Mouse (Mus musculus): Measurements from ENCODE around the gene Inpp5a. TPM values are rescaled to one million over a fixed set of nuclear protein-coding genes. Genes with fewer than 3 reads are reported as not detected.
A peak's percentile ranks its signal among the peaks of the same experiment; 100 is the strongest.
"Not testable (repeated sequence)": the region's sequence is repeated elsewhere in the genome, so short reads cannot be mapped to it uniquely, and the experiment has no call there.

Gene Inpp5a
- polyA plus RNA-seq, 1 experiment = 42.3 TPM

GRCm38 (mm10) chr7:139401791-139402190, 12.9 kb downstream of the Inpp5a start:
- H3K27ac ChIP-seq (replicated peaks; ENCODE audit: low read depth, low read length) = no peak overlapping the region
- peaks cover 38% of the 10 kb centered on the region for H3K4me1 ChIP-seq (ENCODE audit: control insufficient read depth, insufficient read depth, insufficient read length, low read length)
- H3K4me3 ChIP-seq (ENCODE audit: insufficient read depth, low read depth, low read length) = no peak overlapping the region

GRCm38 (mm10) chr7:139402721-139403120, 13.8 kb downstream of the Inpp5a start:
- Histone ChIP-seq H3K27ac (replicated peaks; ENCODE audit: low read depth, low read length) (no peak overlapping the region), H3K4me3 (ENCODE audit: insufficient read depth, low read depth, low read length) (no peak overlapping the region), H3K4me1 (ENCODE audit: control insufficient read depth, insufficient read depth, insufficient read length, low read length) (peaks cover 43% of the 10 kb centered on the region)

DNA sequence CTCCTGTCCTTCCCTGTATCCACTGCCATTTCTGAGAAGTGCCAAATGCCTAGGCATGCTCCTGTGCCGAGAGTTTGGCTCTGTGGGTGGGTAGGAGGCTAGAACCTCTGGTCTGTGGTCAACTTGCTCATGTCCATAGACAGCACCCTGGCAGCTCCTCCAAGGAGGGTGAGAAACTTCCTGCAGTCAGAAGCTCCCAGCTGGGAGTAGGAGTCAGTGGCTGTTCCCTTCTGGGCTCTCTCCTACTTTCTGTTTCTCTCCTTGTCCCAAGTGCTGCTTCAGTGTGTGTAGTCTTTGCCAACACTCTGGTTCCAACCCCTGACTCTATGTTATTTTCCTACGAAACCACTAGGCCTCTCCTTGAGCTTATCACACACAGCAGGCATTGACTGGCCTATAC, 17.7 kb downstream of the Inpp5a start:
- Histone ChIP-seq H3K4me3 (ENCODE audit: insufficient read depth, low read depth, low read length) (no peak overlapping the region), H3K4me1 (ENCODE audit: control insufficient read depth, insufficient read depth, insufficient read length, low read length) (peaks cover 31% of the 10 kb centered on the region), H3K27ac (replicated peaks; ENCODE audit: low read depth, low read length) (no peak overlapping the region)

- no peak overlapping the region for H3K4me3 ChIP-seq (ENCODE audit: insufficient read depth, low read depth, low read length)
- no peak overlapping the region for H3K27ac ChIP-seq (replicated peaks; ENCODE audit: low read depth, low read length)
- H3K4me1 ChIP-seq (ENCODE audit: control insufficient read depth, insufficient read depth, insufficient read length, low read length) = peaks cover 42% of the 10 kb centered on the region
Measured at GRCm38 (mm10) chr7:139407966-139408365, 19.1 kb downstream of the Inpp5a start.

DNA sequence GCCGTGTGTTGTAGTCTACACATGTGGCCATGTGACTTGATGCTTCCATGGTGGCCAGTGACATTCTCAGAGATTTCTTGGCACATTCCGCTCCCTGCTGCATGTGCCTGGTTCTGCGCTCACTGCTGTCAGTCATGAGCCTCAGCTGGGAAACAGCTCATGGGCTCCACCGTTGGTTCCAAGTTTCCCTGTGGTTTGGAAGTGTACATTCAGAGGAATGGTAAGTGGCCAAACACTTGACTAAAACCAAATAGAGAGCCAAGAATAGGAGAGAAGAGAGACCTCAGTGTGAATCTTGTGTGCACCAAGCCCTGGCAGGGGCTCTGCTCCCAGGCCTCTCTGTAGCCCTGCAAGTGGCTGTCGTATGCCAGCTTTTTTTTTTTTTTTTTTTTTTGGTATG, 21.0 kb downstream of the Inpp5a start:
- Histone ChIP-seq H3K27ac (replicated peaks; ENCODE audit: low read depth, low read length) (no peak overlapping the region), H3K4me1 (ENCODE audit: control insufficient read depth, insufficient read depth, insufficient read length, low read length) (peaks cover 51% of the 10 kb centered on the region), H3K4me3 (ENCODE audit: insufficient read depth, low read depth, low read length) (no peak overlapping the region)

GRCm38 (mm10) chr7:139412223-139412950, 23.5 kb downstream of the Inpp5a start:
- H3K4me3 ChIP-seq (ENCODE audit: insufficient read depth, low read depth, low read length) = no peak overlapping the region
- no peak overlapping the region for H3K27ac ChIP-seq (replicated peaks; ENCODE audit: low read depth, low read length)
- H3K4me1 ChIP-seq (ENCODE audit: control insufficient read depth, insufficient read depth, insufficient read length, low read length) = peaks cover 62% of the 10 kb centered on the region

DNA sequence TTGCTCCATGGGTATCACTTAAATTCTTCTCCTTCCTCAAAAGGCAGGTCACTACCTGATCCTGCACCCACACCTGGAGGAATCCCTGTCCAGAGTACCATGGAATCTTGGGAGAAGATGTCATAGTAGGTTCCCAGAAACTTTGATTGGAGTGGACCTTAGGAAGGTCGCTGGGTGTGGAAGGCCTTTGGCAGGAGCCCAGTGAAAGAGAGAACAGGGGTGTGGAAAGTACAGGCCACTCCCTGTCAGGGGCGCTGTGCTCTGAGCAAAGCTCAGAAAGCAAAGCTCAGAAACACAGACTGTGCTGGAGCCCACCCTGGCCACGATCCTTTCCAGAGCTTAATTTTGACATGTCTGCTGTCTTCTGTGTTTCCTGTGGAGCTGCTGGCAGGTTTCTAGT, 24.5 kb downstream of the Inpp5a start:
- no peak overlapping the region for H3K27ac ChIP-seq (replicated peaks; ENCODE audit: low read depth, low read length)
- H3K4me1 ChIP-seq (ENCODE audit: control insufficient read depth, insufficient read depth, insufficient read length, low read length) = peaks cover 62% of the 10 kb centered on the region

DNA sequence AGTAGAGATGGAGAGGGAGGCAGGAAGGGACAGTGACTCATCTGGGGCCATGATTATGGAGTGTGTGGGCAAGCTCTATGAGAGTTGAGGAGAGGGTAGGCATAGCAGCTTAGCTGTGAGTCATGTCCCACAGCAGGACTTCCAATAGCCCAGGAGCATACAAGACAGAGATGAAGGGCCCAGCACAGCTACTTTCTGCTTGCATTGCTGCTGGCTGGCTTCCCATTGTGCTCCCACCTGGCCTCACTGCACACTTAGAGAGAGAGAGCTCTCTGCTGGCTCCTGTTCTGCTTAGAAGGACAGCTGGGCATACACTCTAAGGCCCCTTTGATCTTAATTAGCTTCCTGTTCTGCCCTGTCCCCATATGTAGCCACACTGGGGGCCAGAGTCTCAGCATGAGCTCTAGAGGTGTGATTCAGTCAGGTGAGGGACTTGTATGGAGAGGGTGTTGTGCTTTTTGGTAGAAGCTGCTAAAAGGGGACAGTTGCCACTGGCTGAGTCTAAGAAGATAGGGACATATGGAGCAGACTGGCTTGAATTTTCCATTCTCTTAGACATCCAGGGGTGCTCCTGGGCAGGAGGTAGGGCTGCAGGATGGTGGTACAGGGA, 26.8 kb downstream of the Inpp5a start:
- H3K27ac ChIP-seq (replicated peaks; ENCODE audit: low read depth, low read length) = no peak overlapping the region

More for the DNA sequence above, 24.5 kb downstream of the Inpp5a start:
- no peak overlapping the region for H3K4me3 ChIP-seq (ENCODE audit: insufficient read depth, low read depth, low read length)

GRCm38 (mm10) chr7:139418371-139418770, 29.5 kb downstream of the Inpp5a start:
- Histone ChIP-seq H3K4me3 (ENCODE audit: insufficient read depth, low read depth, low read length) (no peak overlapping the region), H3K27ac (replicated peaks; ENCODE audit: low read depth, low read length) (no peak overlapping the region), H3K4me1 (ENCODE audit: control insufficient read depth, insufficient read depth, insufficient read length, low read length) (peaks cover 43% of the 10 kb centered on the region)

More for the DNA sequence above, 26.8 kb downstream of the Inpp5a start:
- no peak overlapping the region for H3K4me3 ChIP-seq (ENCODE audit: insufficient read depth, low read depth, low read length)
- peaks cover 63% of the 10 kb centered on the region for H3K4me1 ChIP-seq (ENCODE audit: control insufficient read depth, insufficient read depth, insufficient read length, low read length)

GRCm38 (mm10) chr7:139422827-139423226, 33.9 kb downstream of the Inpp5a start:
- H3K27ac ChIP-seq (replicated peaks; ENCODE audit: low read depth, low read length) = no peak overlapping the region
- H3K4me1 ChIP-seq (ENCODE audit: control insufficient read depth, insufficient read depth, insufficient read length, low read length) = peaks cover 20% of the 10 kb centered on the region
- H3K4me3 ChIP-seq (ENCODE audit: insufficient read depth, low read depth, low read length) = no peak overlapping the region

GRCm38 (mm10) chr7:139434095-139434830, 45.4 kb downstream of the Inpp5a start:
- Histone ChIP-seq H3K4me3 (ENCODE audit: insufficient read depth, low read depth, low read length) (peak overlapping the region; percentile 26; the same call in 1 of the 2 replicates), H3K27ac (replicated peaks; ENCODE audit: low read depth, low read length) (peak overlapping the region; percentile 91)

GRCm38 (mm10) chr7:139434931-139435330, 46.0 kb downstream of the Inpp5a start:
- Histone ChIP-seq H3K27ac (replicated peaks; ENCODE audit: low read depth, low read length) (peak overlapping the region; percentile 91), H3K4me1 (ENCODE audit: control insufficient read depth, insufficient read depth, insufficient read length, low read length) (peaks cover 31% of the 10 kb centered on the region)
- H3K4me3 ChIP-seq (ENCODE audit: insufficient read depth, low read depth, low read length) = not testable (repeated sequence)

More at GRCm38 (mm10) chr7:139434095-139434830, 45.4 kb downstream of the Inpp5a start:
- H3K4me1 ChIP-seq (ENCODE audit: control insufficient read depth, insufficient read depth, insufficient read length, low read length) = peaks cover 31% of the 10 kb centered on the region

DNA sequence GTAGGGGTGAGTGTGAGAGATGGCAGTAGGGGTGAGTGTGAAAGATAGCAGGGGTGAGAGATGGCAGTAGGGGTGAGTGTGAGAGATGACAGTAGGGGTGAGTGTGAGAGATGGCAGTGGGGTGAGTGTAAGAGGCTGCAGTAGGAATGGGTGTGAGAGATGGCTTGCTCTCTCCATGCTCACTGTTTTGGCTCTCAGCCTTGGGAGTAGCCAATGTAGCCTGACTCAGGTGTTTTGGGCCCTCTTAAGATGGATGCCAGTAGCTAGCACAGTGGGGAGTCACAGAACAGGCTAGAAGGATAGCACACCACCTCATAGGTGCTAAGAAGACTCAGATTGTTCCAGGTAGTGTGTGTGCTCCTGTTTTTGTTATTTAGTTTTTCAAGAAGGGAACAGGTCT, 46.8 kb downstream of the Inpp5a start:
- H3K27ac ChIP-seq (replicated peaks; ENCODE audit: low read depth, low read length) = peak overlapping the region; percentile 19; the same call in 1 of the 2 replicates
- H3K4me1 ChIP-seq (ENCODE audit: control insufficient read depth, insufficient read depth, insufficient read length, low read length) = peaks cover 36% of the 10 kb centered on the region
- no peak overlapping the region for H3K4me3 ChIP-seq (ENCODE audit: insufficient read depth, low read depth, low read length)

DNA sequence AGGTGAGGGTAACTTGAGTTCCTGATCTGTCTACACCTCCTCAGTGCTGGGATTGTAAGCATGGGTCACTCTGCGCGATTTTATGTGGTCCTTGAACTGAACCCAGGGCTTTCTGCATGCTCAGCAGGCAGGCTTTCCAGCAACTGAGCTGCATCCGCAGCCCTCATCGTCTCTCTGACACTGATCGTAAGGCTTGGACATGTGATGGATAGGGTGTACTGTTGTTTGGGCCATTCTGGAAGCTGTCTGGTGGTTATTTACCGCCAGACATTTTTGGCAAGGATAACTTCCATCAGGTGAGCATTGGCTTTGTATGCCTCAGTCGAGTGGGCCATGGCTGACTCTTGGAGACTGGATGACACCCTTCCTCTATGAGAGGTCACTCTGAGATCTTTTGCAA, 48.0 kb downstream of the Inpp5a start:
- no peak overlapping the region; the same call in 1 of the 2 replicates for H3K27ac ChIP-seq (replicated peaks; ENCODE audit: low read depth, low read length)
- peaks cover 44% of the 10 kb centered on the region for H3K4me1 ChIP-seq (ENCODE audit: control insufficient read depth, insufficient read depth, insufficient read length, low read length)
- no peak overlapping the region for H3K4me3 ChIP-seq (ENCODE audit: insufficient read depth, low read depth, low read length)

DNA sequence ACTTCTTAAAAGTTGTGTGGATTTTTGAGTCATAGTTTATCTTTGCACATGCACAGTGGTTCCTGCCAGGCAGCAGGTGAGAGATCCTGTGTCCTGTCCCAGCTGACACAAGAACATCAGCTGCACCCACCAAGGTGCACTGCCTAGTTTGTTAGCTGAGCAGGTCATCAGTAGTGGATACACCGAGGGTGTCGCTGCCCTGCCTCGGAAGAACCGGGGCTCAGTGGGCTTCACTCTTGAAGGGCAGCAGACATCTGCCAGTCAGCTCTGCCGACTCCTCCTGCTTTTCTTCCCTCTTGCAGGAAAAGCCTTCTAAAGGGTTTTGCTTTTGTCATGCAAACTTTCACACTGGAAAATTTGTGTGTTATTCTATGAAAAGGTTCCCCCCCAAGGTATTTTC, 48.6 kb downstream of the Inpp5a start:
- no peak overlapping the region for H3K4me3 ChIP-seq (ENCODE audit: insufficient read depth, low read depth, low read length)
- peaks cover 48% of the 10 kb centered on the region for H3K4me1 ChIP-seq (ENCODE audit: control insufficient read depth, insufficient read depth, insufficient read length, low read length)
- H3K27ac ChIP-seq (replicated peaks; ENCODE audit: low read depth, low read length) = no peak overlapping the region
